ENCODE assay signal across 14 mouse cellular contexts in the genomic region with DNA sequence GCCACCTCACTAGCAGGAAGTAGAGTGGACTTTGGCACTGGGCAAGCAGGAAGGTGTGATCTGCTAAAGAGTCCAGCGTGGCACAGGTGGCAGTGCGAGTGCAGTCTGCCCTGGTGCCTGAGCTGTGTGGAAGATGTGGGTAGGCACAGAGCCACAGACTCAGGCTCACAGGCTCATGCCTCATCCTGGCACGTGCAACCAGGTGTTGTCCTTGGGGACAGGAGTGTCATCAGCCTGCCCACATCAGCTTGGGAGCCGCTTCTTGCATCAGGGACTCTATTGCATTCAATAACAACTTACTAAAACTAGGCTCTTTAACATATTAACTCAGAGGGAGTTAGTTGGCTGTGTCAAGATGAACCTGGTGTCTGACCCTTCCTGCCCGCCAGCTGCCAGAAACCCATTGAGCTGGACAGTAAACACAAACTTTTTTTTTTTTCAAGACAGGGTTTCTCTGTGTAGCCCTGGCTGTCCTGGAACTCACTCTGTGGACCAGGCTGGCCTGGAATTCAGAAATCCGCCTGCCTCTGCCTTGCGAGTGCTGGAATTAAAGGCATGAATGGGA. TPM values are rescaled to one million over a fixed set of nuclear protein-coding genes. Genes with fewer than 3 reads are reported as not detected.
DNase-seq lines count a peak whose midpoint lies in the region; ATAC-seq and TF ChIP-seq lines count a peak whose summit lies in the region.
"Had no signal": no experiment of that assay in that cellular context is flagged by ENCODE, and none has a peak within 500 bp of the region (broad histone marks: within the 10 kb centered on the region; RNA-seq: fewer than 3 reads in every experiment).

No protein-coding gene starts in this region.

- TF ChIP-seq POLR2A in CH12.LX (IDR thresholded peaks at IDR 0.05; ENCODE audit: low read depth, low read length) = no peak
- TF ChIP-seq POLR2A in kidney, adult 2 months (IDR thresholded peaks at IDR 0.05; ENCODE audit: low read depth, low read length) = no peak

- H3K36me3 ChIP-seq in CH12.LX (replicated peaks in 1 of 2; ENCODE audit: control insufficient read depth in 1 of 2, insufficient read depth in 1 of 2, low read length in 1 of 2) = peaks cover 3 to 22% of the 10 kb centered on the region in 2 experiments
- H3K36me3 ChIP-seq in kidney, adult 2 months (ENCODE audit: control insufficient read depth, insufficient read depth, low read length) = no peaks in the 10 kb centered on the region
- H3K36me3 ChIP-seq in liver, embryonic 13.5 days = peaks cover 12% of the 10 kb centered on the region
- peaks cover 19% of the 10 kb centered on the region for H3K36me3 ChIP-seq in hindbrain, embryonic 14.5 days (replicated peaks; ENCODE audit: control insufficient read depth, insufficient read depth)
- peaks cover 15% of the 10 kb centered on the region for H3K36me3 ChIP-seq in forebrain, postnatal 0 days (ENCODE audit: insufficient read depth)

- in situ Hi-C loops in CH12.LX (cut with MboI; ENCODE audit: low pct_ligation_motif_present, low pct_unique_long_range_greater_than_20kb, low sequenced_read_pairs) = loop anchor here (25.0 kb wide), 1 partner anchor 496 kb away; the partner anchor contains the start of gene Psen2

- no peak for TF ChIP-seq EP300 in CH12.LX (IDR thresholded peaks at IDR 0.05; ENCODE audit: low read length)

- H3K4me1 ChIP-seq in CH12.LX (ENCODE audit: control insufficient read depth in 1 of 2, insufficient read depth in 2 of 2) = peaks cover 5 to 26% of the 10 kb centered on the region in 2 experiments; a peak in 3 of 4 replicates
- H3K4me1 ChIP-seq in kidney, adult 2 months (ENCODE audit: control insufficient read depth, insufficient read depth, low read length) = peaks cover 8% of the 10 kb centered on the region; the same call in 1 of the 2 replicates
- H3K4me1 ChIP-seq in liver, embryonic 13.5 days (replicated peaks) = peaks cover 11% of the 10 kb centered on the region; the same call in 1 of the 2 replicates
- H3K4me1 ChIP-seq in hindbrain, embryonic 14.5 days (replicated peaks; ENCODE audit: control insufficient read depth, insufficient read depth, low read length) = no peaks in the 10 kb centered on the region
- no peaks in the 10 kb centered on the region for H3K4me1 ChIP-seq in forebrain, postnatal 0 days (ENCODE audit: insufficient read depth)
- H3K4me1 ChIP-seq: embryonic facial prominence, embryonic 12.5 days; limb, embryonic 15.5 days had no signal

- no peaks in the 10 kb centered on the region for H3K9me3 ChIP-seq in CH12.LX (replicated peaks; ENCODE audit: low read length)
- no peaks in the 10 kb centered on the region for H3K9me3 ChIP-seq in liver, embryonic 13.5 days (replicated peaks)
- no peaks in the 10 kb centered on the region for H3K9me3 ChIP-seq in hindbrain, embryonic 14.5 days (ENCODE audit: control insufficient read depth, low read length)
- H3K9me3 ChIP-seq in forebrain, postnatal 0 days (ENCODE audit: low read length) = no peaks in the 10 kb centered on the region
- H3K9me3 ChIP-seq: embryonic facial prominence, embryonic 12.5 days; heart, embryonic 10.5 days; limb, embryonic 15.5 days had no signal

- 50% methylated on average over 7 of the region's 7 CpGs for WGBS in kidney, adult 2 months
- 77% methylated on average over 7 of the region's 7 CpGs for WGBS in liver, embryonic 13.5 days (ENCODE audit: insufficient replicate concordance)
- 93% methylated on average over 7 of the region's 7 CpGs for WGBS in hindbrain, embryonic 14.5 days
- 91% methylated on average over 7 of the region's 7 CpGs for WGBS in forebrain, postnatal 0 days

- DNase-seq in CH12.LX (ENCODE audit: extremely low read depth) = no peak
- peak; percentile 50 for DNase-seq in adrenal gland, postnatal 10 days
- DNase-seq in kidney, adult 2 months = peak; percentile 79
- DNase-seq in liver, embryonic 13.5 days = no peak
- DNase-seq in hindbrain, embryonic 14.5 days (ENCODE audit: low spot score) = no peak
- DNase-seq in forebrain, postnatal 0 days = no peak
- DNase-seq in spleen, postnatal 10 days (ENCODE audit: low spot score in 2 of 2) = no peak
- DNase-seq: cerebellum, postnatal 10 days; thymus, postnatal 4 days had no signal

- no peaks in the 10 kb centered on the region for H3K79me2 ChIP-seq in CH12.LX (replicated peaks; ENCODE audit: control insufficient read depth, extremely low read depth, insufficient read depth, poor library complexity, severe bottlenecking)

- no peak overlapping the region for H3K4me2 ChIP-seq in CH12.LX (ENCODE audit: insufficient read depth, low read depth, poor library complexity, severe bottlenecking)
- H3K4me2 ChIP-seq in liver, embryonic 13.5 days = no peak overlapping the region
- no peak overlapping the region for H3K4me2 ChIP-seq in hindbrain, embryonic 14.5 days (replicated peaks)
- no peak overlapping the region for H3K4me2 ChIP-seq in forebrain, postnatal 0 days (ENCODE audit: low read depth)
- H3K4me2 ChIP-seq: embryonic facial prominence, embryonic 12.5 days; limb, embryonic 15.5 days had no signal

- H3K27ac ChIP-seq in CH12.LX (ENCODE audit: insufficient read depth, low read depth) = no peak overlapping the region
- H3K27ac ChIP-seq in kidney, adult 2 months (ENCODE audit: insufficient read depth, low read depth, low read length) = peak overlapping the region; percentile 42; the same call in 1 of the 2 replicates
- no peak overlapping the region for H3K27ac ChIP-seq in liver, embryonic 13.5 days
- H3K27ac ChIP-seq in hindbrain, embryonic 14.5 days = no peak overlapping the region
- H3K27ac ChIP-seq in forebrain, postnatal 0 days (ENCODE audit: low read depth, low read length) = no peak overlapping the region
- H3K27ac ChIP-seq: embryonic facial prominence, embryonic 12.5 days; heart, embryonic 10.5 days; limb, embryonic 15.5 days; macrophage had no signal

- dilution Hi-C loops in CH12.LX (cut with MboI; ENCODE audit: extremely low pct_ligation_motif_present, extremely low pct_unique_long_range_greater_than_20kb, low sequenced_read_pairs) = no loop called here

- ATAC-seq in liver, embryonic 13.5 days (ENCODE audit: low read depth) = peak; percentile 27; the same call in 1 of the 2 replicates
- no peak for ATAC-seq in hindbrain, embryonic 14.5 days (ENCODE audit: low FRiP score)
- no peak for ATAC-seq in forebrain, postnatal 0 days
- ATAC-seq: midbrain, embryonic 16.5 days had no signal

- no peak overlapping the region for H3K4me3 ChIP-seq in CH12.LX (replicated peaks in 1 of 3; ENCODE audit: low read depth in 2 of 3, low read length in 2 of 3, poor library complexity in 1 of 3)
- no peak overlapping the region for H3K4me3 ChIP-seq in kidney, adult 2 months (ENCODE audit: insufficient read depth, low read depth, low read length)
- no peak overlapping the region for H3K4me3 ChIP-seq in liver, embryonic 13.5 days (replicated peaks)
- H3K4me3 ChIP-seq in hindbrain, embryonic 14.5 days (replicated peaks; ENCODE audit: low read length) = no peak overlapping the region
- no peak overlapping the region for H3K4me3 ChIP-seq in forebrain, postnatal 0 days (ENCODE audit: low read depth, low read length)
- H3K4me3 ChIP-seq: embryonic facial prominence, embryonic 12.5 days; heart, embryonic 10.5 days; limb, embryonic 15.5 days had no signal

- no peak overlapping the region for H3K9ac ChIP-seq in CH12.LX (ENCODE audit: insufficient read depth, low read depth)
- H3K9ac ChIP-seq in liver, embryonic 13.5 days = no peak overlapping the region
- no peak overlapping the region for H3K9ac ChIP-seq in hindbrain, embryonic 14.5 days
- no peak overlapping the region for H3K9ac ChIP-seq in forebrain, postnatal 0 days
- H3K9ac ChIP-seq: embryonic facial prominence, embryonic 12.5 days; limb, embryonic 15.5 days had no signal

- TF ChIP-seq CTCF in CH12.LX (conservative IDR thresholded peaks at IDR 0.05 in 1 of 2, IDR thresholded peaks at IDR 0.05 in 1 of 2; ENCODE audit: low read depth in 2 of 2, low read length in 2 of 2) = no peak
- TF ChIP-seq CTCF in kidney, adult 2 months (conservative IDR thresholded peaks at IDR 0.05; ENCODE audit: insufficient read depth, insufficient read length, low read depth, low read length) = no peak
- no peak for TF ChIP-seq CTCF in forebrain, postnatal 0 days (IDR thresholded peaks at IDR 0.05; ENCODE audit: low read depth)

- no peaks in the 10 kb centered on the region for H3K27me3 ChIP-seq in CH12.LX (replicated peaks)
- H3K27me3 ChIP-seq in kidney, adult 2 months (replicated peaks; ENCODE audit: control insufficient read depth, insufficient read depth, low read length) = no peaks in the 10 kb centered on the region
- peaks cover 12% of the 10 kb centered on the region for H3K27me3 ChIP-seq in liver, embryonic 13.5 days
- no peaks in the 10 kb centered on the region for H3K27me3 ChIP-seq in hindbrain, embryonic 14.5 days (ENCODE audit: control insufficient read depth, insufficient read depth, low read length)
- H3K27me3 ChIP-seq in forebrain, postnatal 0 days (ENCODE audit: insufficient read depth, low read length) = peaks cover under 1% of the 10 kb centered on the region; the same call in 1 of the 2 replicates
- H3K27me3 ChIP-seq: limb, embryonic 15.5 days had no signal

- no peak for TF ChIP-seq RAD21 in CH12.LX (IDR thresholded peaks at IDR 0.05; ENCODE audit: low read depth, low read length)

TF ChIP-seq in CH12.LX, 34 proteins besides CTCF, POLR2A, EP300 and RAD21:
- no peak for TF ChIP-seq IRF4 (IDR thresholded peaks at IDR 0.05; ENCODE audit: low read depth, low read length)
- TF ChIP-seq BHLHE40 (IDR thresholded peaks at IDR 0.05; ENCODE audit: low read depth, low read length) = 0 out of 2 replicates have a peak, but pooled peaks have one; percentile 28

RNA-seq across cellular contexts. Expression of gene Acbd3, which starts 32.2 kb away (rescaled TPM):
- 14.5 and 17.5 TPM in 2 replicates for total RNA-seq in CH12.LX (2012; rRNA removed)
- total RNA-seq in CH12.LX (2014; rRNA removed) = 22.1 and 23.5 TPM in 2 replicates
- polyA plus RNA-seq in CH12.LX (2012; ENCODE audit: insufficient read length, low read depth) = 22.4 and 24.2 TPM in 2 replicates
- 10 to 100 TPM; 38.9 to 40.6 TPM for total RNA-seq in adrenal gland, postnatal 10 days (2021)
- polyA plus RNA-seq in kidney, adult 2 months (2012; rRNA removed) = 9.6 and 12.1 TPM in 2 replicates
- 8.7 and 8.9 TPM in 2 replicates for polyA plus RNA-seq in liver, embryonic 13.5 days (2015; fragmentation: Nextera tagmentation; extraction: Ambion mirVana)
- polyA plus RNA-seq in hindbrain, embryonic 14.5 days (2014; fragmentation: Nextera tagmentation; extraction: Ambion mirVana) = 27.1 and 27.6 TPM in 2 replicates
- total RNA-seq in forebrain, postnatal 0 days (2014; rRNA removed) = 27.9 and 37.6 TPM in 2 replicates
- 10.6 and 16.1 TPM in 2 replicates for polyA plus RNA-seq in forebrain, postnatal 0 days (2015; fragmentation: Nextera tagmentation; extraction: Ambion mirVana)

RNA-seq across cellular contexts. Expression of gene H3f3a, which starts 55.7 kb away (rescaled TPM):
- total RNA-seq in CH12.LX (2012; rRNA removed) (571 and 590 TPM in 2 replicates), CH12.LX (2014; rRNA removed) (1,420 and 1,540 TPM in 2 replicates)
- polyA plus RNA-seq in CH12.LX (2012; ENCODE audit: insufficient read length, low read depth) = 629 and 715 TPM in 2 replicates
- 100 to 1,000 TPM; 809 to 834 TPM for total RNA-seq in adrenal gland, postnatal 10 days (2021)
- 324 and 348 TPM in 2 replicates for polyA plus RNA-seq in kidney, adult 2 months (2012; rRNA removed)
- polyA plus RNA-seq in liver, embryonic 13.5 days (2015; fragmentation: Nextera tagmentation; extraction: Ambion mirVana) = 2,174 and 2,523 TPM in 2 replicates
- 2,816 and 2,951 TPM in 2 replicates for polyA plus RNA-seq in hindbrain, embryonic 14.5 days (2014; fragmentation: Nextera tagmentation; extraction: Ambion mirVana)
- total RNA-seq in forebrain, postnatal 0 days (2014; rRNA removed) = 3,418 and 3,587 TPM in 2 replicates
- 2,464 and 2,886 TPM in 2 replicates for polyA plus RNA-seq in forebrain, postnatal 0 days (2015; fragmentation: Nextera tagmentation; extraction: Ambion mirVana)

Comparison
In these comparisons a context has a peak if more than half of its experiments do, and no peak if none do; other contexts are left out.
1. DNase-seq: peak in adrenal gland, postnatal 10 days (single experiment) and kidney, adult 2 months (single experiment); none in CH12.LX (single experiment), liver, embryonic 13.5 days (single experiment), hindbrain, embryonic 14.5 days (single experiment), forebrain, postnatal 0 days (single experiment) and spleen, postnatal 10 days (0 of 2).